Mouse (Mus musculus) lung, postnatal 25 days (tissue): ENCODE data around the gene Tut7.
"Not testable (repeated sequence)": the region's sequence is repeated elsewhere in the genome, so short reads cannot be mapped to it uniquely, and the experiment has no call there.

Source experiments
- DNase-seq: peaks from one replicate; pipeline ENCODE4 v3.0.0; 2022; ENCODE audit warnings: low spot score

The Tut7 gene

DNA sequence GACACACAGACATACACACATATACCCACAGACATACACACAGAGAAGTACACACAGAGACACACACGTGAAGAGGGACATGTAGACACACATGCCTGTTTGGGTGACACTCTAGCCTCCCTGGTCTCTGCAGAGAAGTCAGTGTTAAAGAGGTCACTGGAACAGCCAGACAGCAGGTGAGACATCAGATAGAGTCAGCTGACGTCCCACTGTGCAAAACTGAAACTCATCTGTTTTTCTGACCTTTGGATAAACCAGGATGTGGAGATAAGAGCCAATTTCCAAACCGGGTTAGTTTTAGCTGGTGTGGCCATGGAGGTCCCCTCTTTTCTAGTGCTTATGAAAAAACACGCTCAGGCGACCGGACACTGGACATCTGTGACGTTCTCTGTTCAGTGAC lies 9.5 kb upstream of the Tut7 start:
- no peak for DNase-seq

DNA sequence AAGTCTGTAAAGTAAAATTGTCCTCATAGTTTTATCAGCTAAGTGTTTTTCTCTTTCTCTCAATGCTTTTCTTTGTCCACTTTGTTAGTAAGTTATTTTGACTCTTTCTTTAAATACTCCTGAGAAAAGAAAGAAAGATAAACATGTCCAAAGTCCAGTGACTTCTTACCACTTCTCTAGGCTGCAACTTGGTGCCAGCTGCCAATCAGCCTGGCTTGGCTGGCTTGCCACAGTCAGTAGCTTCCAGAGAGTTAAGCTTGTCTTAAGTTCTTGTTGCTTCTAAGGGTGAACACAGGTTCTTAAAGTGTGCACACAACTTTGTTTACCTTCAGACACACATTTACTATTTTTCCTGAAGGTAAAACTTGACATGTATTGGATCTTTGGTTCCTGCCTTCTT lies 3.0 kb upstream of the Tut7 start:
- no peak for DNase-seq

DNA sequence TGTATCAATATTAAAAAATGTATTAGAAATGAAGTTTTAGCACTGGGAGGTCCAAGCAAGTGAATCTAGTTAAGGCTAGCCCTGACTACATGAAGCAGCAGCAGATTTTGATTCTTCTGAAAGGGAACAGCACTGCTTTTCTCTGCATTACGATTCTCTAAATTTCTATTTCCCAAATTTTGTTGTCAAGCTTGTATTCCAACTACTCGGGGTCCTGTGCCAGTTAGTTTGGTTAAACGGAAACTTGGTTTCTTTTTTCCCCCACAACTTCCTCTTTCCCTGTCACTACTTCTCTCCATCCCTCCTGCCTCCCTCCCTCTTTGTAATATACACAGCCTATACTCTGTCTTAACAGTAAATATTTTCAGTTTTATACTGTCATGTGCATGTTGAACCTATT lies 2.1 kb downstream of the Tut7 start:
- peak; percentile 14 for DNase-seq

DNA sequence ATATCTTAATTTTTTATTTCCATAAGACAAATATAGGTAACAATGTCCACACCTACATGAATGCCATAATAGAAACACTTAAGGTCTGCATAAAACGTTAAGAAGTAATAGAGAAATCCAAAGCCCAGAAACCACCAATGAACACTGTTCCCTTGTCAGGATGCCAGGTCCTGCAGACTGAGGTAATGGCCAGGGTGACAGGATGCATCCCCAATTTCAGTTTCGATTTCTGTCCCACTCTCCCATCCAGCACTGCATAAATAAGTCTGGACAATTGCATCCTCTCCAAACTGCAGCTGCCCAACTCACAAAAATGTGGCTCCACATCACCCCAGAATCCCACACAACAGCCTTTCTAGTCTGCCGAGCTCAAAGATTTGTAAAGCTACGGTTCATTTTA lies 2.8 kb downstream of the Tut7 start:
- DNase-seq: peak; percentile 56

DNA sequence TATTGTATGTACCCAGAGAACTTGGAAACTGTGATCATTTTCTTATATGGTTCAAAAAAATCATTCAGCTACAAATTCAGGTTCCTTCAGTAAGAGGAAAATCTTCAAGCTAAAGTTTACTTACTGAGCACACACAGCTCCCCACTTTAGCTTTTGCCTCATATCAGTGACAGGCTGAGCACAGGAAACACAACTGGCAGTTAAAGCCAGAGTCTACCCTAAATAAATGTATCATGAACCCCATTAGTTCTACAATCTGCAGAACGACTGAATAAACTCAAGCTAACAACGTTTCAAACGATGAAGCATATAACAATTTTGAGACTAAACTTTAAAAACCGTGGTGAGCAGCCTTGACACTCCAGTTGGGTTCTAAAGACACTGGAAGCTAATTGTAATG lies 5.6 kb downstream of the Tut7 start:
- DNase-seq: no peak

DNA sequence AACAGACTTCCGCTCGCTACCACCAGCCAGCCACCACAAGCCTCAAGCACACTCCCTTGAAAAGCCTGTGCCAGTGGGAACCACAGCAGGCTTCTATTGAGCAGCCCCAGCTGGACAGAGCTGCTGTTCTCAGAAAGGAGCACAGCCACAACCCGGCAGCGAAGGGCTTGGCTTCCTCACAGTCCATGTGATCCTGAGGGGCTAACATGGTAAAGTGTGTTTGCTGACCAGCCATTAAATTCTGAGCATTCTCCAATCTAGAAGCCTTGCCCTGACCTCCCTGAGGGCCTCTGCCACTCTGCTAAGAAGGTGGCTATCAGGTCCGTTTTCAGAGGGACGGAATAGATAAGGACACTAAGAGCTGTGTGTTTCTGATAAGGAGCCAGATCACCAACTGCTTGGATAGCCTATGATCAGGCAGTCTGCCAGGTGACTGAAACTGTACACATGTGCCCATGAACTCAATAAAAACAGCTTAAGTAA lies 8.8 kb downstream of the Tut7 start:
- no peak for DNase-seq

DNA sequence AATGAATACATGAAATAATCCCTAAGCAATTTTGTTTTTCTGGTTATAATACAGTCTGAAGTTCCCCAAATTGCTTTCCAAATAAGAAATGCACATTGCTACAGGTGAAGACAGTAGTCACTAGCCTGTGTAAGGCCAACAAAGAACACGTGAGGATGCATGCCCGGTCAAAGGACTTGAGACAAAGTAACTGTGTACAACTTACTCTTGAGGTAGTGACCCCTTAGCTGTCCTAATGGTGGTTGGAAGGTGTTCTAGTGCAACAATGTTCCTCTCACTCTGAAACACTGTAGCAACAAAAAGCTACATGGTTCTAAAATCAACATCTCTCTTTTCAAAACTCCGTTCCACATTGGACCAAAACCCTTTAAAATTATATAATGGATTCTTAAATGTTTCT lies 11.4 kb downstream of the Tut7 start:
- DNase-seq: no peak

DNA sequence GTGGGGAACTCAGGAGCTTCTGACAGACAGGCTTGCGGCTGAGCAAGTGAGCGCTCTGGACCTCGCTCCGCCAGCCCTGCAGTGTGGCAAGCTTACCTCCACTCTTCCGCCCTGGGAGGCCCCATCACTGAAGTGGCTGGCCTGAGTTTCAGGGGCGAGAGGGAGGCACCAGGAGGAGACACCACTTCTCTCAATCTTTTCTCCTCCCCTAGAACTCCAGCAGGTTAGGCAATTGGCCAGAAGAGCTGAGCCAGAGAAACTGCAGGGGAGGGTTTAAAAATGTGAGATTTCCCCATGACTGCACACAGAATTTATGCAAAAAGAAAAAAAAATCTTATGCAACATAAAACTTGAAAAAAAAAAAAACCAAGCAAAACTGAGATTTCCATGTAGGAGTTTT lies 21.9 kb downstream of the Tut7 start:
- DNase-seq: peak; percentile 20

DNA sequence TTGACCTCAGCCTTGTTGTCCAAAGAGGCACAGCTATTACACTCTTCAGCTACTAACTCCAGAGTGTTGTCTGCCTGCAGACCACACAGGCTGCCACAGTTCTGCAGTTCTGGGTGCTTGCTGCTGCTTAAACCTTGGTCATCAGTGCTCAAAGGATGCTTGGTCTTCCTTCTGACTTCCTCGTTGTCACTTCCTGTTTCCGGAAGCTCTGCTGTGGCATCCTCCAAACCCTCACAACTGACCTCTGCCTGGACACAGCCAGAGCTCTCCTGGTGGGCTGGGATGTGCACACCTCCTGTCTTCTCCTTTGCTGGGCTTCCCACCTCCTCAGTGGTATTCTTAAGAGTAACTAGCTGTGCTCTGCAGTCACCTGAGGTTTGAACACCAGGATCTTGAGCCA lies 22.9 kb downstream of the Tut7 start:
- no peak for DNase-seq

DNA sequence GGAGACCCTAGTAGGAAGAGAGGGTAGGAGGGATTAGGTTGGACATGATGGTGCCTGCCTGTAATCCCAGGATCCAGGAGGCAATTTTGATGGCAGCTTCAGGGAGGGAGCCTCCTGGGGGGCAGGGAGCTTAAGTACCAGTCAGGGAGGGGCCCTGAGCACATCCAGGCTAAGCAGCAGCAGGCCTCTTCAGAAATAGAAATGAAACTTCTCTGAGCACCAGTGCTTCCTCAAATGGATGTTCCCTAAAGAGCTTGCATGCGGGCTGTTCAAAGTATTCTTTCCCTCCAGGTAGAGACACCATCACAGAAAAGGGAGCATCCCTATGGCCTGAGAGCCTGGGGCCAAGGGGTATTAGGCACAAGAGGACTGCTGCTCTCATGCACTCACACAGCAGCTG lies 24.6 kb downstream of the Tut7 start:
- no peak for DNase-seq

DNA sequence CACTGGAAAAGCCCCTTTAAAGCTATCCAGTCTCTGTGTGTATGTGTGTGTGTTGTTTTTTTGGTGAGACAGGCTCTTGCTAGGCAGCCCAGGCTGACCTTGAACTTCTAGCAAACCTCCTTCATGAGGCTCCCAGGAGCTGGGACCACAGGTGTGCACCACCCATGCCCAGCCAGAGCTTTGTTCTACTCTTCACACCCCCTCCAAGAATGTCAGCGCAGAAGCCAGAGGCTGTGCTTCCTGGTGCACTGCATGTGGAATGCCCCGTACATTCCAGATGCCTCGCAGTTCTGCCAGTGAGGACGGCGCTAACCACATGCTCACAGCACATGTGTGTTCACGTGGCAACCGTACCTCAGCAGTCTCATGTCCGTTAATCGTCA lies 26.5 kb downstream of the Tut7 start:
- no peak for DNase-seq

DNA sequence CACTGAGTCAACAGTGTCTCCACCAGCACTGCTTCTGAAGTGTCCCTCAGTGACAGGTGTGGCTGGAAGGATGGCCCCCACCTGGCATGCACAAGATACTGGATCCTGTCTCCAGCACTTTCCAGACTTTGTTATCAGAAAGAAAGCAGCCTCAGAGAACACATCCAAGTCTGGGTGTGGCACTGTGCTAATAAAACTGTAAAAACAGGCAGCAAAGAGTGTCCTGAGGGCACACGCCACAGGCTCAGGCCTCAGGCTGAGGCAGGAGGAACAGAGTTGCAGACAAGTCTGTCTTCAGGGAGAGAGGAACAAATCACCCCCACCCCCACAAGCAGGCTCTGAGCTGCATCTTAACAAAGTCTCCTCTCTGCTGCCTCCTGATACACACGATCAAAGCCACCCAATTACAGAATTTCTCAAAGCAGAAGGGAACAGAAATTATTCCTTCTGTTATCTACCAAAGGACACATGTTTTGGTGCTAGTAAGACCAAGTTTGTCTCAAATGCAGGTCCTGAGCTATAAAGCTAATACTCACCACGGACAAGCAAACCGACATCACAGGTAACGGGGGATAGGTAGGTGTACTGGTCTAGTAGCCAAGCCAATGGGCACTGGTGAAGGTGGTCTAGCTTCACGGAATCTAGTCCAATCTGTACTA lies 27.0 kb downstream of the Tut7 start:
- no peak for DNase-seq

DNA sequence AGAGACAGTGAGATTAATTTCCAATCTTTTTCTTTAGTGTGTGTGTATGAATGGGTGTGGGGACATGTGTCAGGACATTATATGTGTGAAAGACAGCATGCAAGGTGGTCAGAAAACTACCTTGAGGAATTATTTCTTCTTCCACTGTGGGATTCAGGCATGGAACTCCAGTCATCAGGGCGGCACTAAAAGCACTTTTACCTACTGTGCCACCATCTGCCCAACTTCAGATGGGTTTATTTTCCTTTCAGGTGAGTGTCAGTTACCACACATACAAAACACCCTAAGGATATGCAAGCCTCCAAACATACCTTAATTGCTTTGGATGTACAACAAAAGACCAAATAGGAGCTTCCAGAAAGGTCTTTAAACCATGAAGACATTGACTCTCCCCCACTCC lies 28.2 kb downstream of the Tut7 start:
- DNase-seq: no peak

DNA sequence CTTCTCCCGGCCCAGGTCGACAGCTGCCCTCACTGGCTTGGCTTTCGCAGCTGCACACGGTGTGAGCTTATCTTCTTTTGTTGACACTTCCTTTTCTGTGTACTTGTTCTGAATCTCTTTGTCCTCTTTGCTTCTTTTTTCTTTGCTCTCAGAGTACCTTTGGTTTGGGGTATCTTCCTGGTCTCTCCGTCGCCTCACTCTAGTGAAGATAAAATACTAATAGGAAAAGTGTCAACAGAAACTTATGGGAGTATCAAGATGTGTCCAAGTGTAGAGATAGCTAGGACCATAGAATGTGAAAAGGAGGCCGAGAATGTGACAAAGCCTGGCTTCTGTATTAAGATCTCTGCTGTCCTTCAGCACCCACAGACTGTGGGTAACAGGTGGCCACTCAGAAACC lies 40.8 kb downstream of the Tut7 start, which contains the start of gene Gm49354:
TSS of gene Gm49354 (minus strand) at position 101 of the 400 bp plus-strand sequence.
- no peak for DNase-seq

DNA sequence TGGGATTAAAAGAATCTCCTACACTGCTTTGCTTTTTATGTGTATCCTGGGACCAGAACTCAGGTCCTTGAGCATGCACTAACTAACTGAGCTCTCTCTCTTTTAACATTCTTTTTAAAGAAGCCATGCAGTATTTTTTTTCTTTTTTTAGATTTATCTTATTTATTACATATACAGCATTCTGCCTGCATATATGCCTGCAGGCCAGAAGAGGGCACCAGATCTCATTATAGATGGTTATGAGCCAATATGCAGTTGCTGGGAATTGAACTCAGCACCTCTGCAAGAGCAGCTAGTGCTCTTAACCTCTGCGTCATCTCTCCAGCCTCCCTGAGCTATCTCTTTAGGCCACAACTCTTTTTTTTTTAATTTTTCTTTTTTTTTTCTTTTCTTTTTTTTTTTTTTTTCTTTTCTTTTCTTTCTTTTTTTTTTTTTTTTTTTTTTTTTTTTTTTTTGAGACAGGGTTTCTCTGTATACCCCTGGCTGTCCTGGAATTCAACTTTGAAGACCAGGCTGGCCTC lies 43.1 kb downstream of the Tut7 start:
- DNase-seq: not testable (repeated sequence)

DNA sequence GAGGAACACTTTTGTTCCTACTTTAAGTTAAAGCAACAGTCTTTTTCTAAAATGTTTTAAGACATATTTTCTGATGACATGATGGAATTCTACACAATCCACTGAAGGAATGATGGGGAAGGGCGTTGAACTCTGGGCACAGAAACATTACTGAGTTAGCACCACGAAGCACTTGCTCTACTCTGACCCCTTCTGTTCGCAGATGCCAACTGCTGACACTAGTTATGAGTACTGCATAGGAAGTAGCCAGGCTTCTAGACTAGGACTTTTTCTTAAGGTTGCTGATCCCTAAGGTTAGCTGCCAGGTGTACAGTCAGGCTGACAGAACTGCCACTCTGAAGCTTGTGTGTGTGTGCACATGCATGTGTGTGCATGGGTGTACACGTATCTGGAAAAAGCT lies 43.7 kb downstream of the Tut7 start:
- no peak for DNase-seq

DNA sequence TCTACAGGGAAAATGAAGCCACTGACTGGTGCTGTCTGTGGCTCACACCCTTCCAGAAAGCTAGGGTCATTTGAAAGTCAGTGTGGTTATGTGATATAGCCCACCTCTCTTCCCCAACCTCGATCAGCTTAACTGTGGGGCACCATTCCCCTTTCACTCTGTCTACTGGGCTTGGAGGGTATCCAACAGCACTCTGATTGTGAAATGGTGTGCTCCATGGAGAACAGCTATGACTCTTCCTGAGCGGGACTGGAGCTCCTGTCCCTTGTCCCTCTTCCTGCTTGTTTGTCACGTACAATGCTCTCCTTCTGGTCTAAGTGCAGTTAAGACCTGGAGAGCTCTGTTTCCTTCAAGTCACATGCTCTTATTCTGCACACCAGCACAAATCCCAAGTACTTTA lies 47.8 kb downstream of the Tut7 start:
- peak; percentile 22 for DNase-seq

DNA sequence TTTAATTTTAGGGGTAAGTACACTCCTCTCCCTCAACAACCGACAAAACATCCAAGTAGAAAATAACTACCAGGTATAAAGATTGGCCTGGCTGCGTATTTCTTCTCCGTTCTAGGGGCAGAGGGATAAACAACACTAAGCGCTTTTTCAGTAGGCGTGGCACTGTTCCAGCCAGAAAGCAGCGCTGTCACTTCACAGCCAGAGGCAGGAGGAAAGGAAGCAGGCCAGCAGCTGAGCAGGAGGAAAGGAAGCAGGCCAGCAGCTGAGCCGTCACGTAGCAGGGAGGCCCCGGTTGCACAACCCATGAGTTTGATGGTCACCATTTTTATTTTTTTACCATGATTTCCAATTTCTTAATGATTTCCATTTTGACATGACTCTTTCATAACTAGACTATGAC lies 51.7 kb downstream of the Tut7 start:
- peak; percentile 80 for DNase-seq

DNA sequence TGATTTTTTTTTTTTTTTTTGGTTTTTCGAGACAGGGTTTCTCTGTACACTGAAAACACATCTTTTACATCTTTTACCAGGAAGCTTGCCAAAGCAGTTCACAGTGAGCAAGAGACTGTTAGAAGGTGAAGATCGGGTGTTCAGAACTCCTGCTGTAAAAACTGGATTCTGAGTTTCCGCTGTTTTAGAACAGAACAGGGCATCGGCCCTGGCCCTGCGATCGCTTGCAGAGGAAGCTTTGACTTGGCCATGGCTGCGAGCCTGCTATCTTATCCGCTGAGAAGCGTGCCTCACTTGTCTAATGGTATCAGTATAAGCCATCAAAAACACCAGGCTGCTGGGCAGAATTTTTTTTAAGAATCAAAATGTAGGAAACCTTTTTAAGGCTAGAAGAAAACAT lies 52.1 kb downstream of the Tut7 start:
- no peak for DNase-seq

DNA sequence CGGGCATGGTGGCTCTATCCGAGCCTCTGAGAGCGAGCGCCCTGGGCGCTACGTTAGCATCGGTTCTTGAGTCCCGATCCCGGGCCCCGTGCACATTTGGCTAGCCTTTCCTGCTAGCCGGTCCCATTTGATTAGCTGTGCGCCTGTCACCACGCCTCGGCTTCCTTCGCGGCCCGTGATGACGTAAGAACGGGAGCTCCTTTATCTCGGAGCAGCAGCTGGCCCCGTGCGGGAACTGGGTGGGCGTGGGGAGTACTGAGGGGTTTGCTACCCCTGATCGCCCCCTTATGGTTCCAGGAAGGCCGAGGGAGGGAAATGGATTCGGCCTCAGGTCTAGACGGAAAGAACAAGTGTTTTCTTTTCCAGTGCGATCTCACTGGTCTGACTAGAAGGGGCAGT lies 52.8 kb downstream of the Tut7 start:
- DNase-seq: peak; percentile 87

DNA sequence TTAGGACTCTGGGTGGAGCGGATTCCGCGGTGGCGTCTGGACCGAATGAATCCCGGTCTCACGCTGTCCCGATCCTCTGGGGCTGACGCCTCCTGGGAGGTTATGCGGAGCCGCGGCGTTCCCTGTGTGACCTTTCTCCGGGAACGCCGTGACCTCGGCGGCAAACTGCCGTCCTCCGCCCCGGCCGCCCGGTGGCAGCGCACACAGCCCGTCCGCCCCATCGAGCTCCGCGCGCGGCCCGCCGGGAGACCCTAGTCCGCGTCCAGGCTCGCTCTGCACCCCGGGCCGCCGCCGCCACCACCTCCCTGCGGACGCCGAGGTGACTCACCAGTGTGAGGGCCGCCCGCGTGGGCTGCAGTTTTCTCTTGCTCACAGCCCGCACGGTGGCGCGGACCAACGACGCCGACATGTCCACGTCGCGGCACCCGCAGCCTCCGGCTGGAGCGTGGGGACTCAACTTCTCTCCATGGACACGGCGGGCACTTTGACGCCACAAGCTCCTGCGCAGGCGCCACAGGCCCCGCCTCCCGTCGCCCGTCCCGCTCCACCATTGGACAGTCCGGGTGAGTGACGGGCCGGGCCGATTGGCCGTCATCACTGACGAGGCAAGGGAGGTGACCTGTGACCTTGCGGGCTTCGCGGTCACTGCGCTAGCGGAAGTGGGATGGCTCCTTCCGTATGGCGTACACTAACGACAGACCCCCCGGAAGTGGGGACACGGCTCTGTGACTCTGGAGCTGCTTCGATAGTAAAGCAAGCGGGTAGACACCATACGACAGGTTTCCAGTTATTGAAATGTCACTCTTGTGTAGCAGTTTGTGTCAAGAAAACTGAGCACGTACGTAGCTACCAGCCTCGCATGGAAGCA lies 53.4 kb downstream of the Tut7 start, which contains the start of gene Isca1:
TSS of gene Isca1 (minus strand) at position 515 of the 868 bp plus-strand sequence.
- DNase-seq: peak; percentile 99

DNA sequence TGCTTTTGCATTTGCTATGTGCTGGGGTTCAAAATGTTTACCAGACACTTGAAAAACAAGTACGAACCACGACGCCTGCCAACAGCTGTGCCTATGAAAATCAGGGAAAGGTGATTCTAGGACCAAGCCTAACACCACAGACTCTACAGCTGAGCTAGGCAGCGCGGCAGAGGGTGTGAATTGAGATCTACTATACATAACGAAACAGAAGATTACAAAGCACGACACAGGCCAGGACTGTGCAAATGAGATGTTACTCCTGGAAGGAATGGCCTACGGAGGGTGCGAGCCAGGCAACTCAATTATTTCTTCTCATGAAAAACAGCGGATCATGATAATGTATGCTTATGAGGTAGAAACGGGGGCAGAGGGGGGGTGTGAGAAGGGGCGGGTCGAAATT lies 54.4 kb downstream of the Tut7 start:
- DNase-seq: no peak
